Mouse (Mus musculus): ENCODE measurements around the gene Plxnc1. TPM values are rescaled to one million over a fixed set of nuclear protein-coding genes. Genes with fewer than 3 reads are reported as not detected.

Gene Plxnc1
- polyA plus RNA-seq, 1 experiment from 2014 or later: 0.70 TPM

GRCm38 (mm10) chr10:94793914-94794313 is 150.7 kb downstream of the Plxnc1 start:
- no peak for TF ChIP-seq CTCF (IDR thresholded peaks at IDR 0.05; ENCODE audit: low read depth)
- Histone ChIP-seq H3K4me1 (replicated peaks; ENCODE audit: control insufficient read depth, insufficient read depth, low read length) (no peaks in the 10 kb centered on the region), H3K36me3 (ENCODE audit: control insufficient read depth, insufficient read depth) (peaks cover 7% of the 10 kb centered on the region; the same call in 1 of the 2 replicates), H3K27me3 (replicated peaks; ENCODE audit: control insufficient read depth, insufficient read depth, low read length) (no peaks in the 10 kb centered on the region), H3K27ac (ENCODE audit: low read depth, low read length) (no peak overlapping the region), H3K4me2 (replicated peaks; ENCODE audit: low read depth) (no peak overlapping the region), H3K4me3 (ENCODE audit: low read depth, low read length) (no peak overlapping the region), H3K9ac (ENCODE audit: low read depth, low read length) (no peak overlapping the region), H3K9me3 (ENCODE audit: control insufficient read depth) (no peaks in the 10 kb centered on the region)
- ATAC-seq: no peak
- 93% methylated on average over 3 of the region's 3 CpGs for WGBS

- H3K4me3 ChIP-seq (ENCODE audit: low read depth, low read length): no peak overlapping the region
- ATAC-seq: no peak
- no peak overlapping the region for H3K4me2 ChIP-seq (replicated peaks; ENCODE audit: low read depth)
- no peak overlapping the region for H3K9ac ChIP-seq (ENCODE audit: low read depth, low read length)
- WGBS: 57% methylated on average over 3 of the region's 3 CpGs
- no peaks in the 10 kb centered on the region for H3K9me3 ChIP-seq (ENCODE audit: control insufficient read depth)
- H3K27ac ChIP-seq (ENCODE audit: low read depth, low read length): no peak overlapping the region
- peaks cover 11% of the 10 kb centered on the region; the same call in 1 of the 2 replicates for H3K36me3 ChIP-seq (ENCODE audit: control insufficient read depth, insufficient read depth)
- no peaks in the 10 kb centered on the region for H3K4me1 ChIP-seq (replicated peaks; ENCODE audit: control insufficient read depth, insufficient read depth, low read length)
- no peak for TF ChIP-seq CTCF (IDR thresholded peaks at IDR 0.05; ENCODE audit: low read depth)
- H3K27me3 ChIP-seq (replicated peaks; ENCODE audit: control insufficient read depth, insufficient read depth, low read length): no peaks in the 10 kb centered on the region
Measured at GRCm38 (mm10) chr10:94789205-94789604, 155.4 kb downstream of the Plxnc1 start.

GRCm38 (mm10) chr10:94780618-94781262 is 163.9 kb downstream of the Plxnc1 start:
- 88% methylated on average over 3 of the region's 3 CpGs for WGBS
- TF ChIP-seq CTCF (IDR thresholded peaks at IDR 0.05; ENCODE audit: low read depth): no peak
- H3K36me3 ChIP-seq (ENCODE audit: control insufficient read depth, insufficient read depth): no peaks in the 10 kb centered on the region
- H3K9me3 ChIP-seq (ENCODE audit: control insufficient read depth): no peaks in the 10 kb centered on the region
- no peaks in the 10 kb centered on the region for H3K4me1 ChIP-seq (replicated peaks; ENCODE audit: control insufficient read depth, insufficient read depth, low read length)
- no peak overlapping the region for H3K4me3 ChIP-seq (ENCODE audit: low read depth, low read length)
- H3K27ac ChIP-seq (ENCODE audit: low read depth, low read length): no peak overlapping the region
- no peaks in the 10 kb centered on the region for H3K27me3 ChIP-seq (replicated peaks; ENCODE audit: control insufficient read depth, insufficient read depth, low read length)
- H3K4me2 ChIP-seq (replicated peaks; ENCODE audit: low read depth): no peak overlapping the region
- H3K9ac ChIP-seq (ENCODE audit: low read depth, low read length): no peak overlapping the region
- ATAC-seq: no peak

GRCm38 (mm10) chr10:94779319-94779718 is 165.3 kb downstream of the Plxnc1 start:
- Histone ChIP-seq H3K4me3 (ENCODE audit: low read depth, low read length) (no peak overlapping the region), H3K4me1 (replicated peaks; ENCODE audit: control insufficient read depth, insufficient read depth, low read length) (no peaks in the 10 kb centered on the region), H3K27me3 (replicated peaks; ENCODE audit: control insufficient read depth, insufficient read depth, low read length) (no peaks in the 10 kb centered on the region), H3K27ac (ENCODE audit: low read depth, low read length) (no peak overlapping the region), H3K4me2 (replicated peaks; ENCODE audit: low read depth) (no peak overlapping the region), H3K9ac (ENCODE audit: low read depth, low read length) (no peak overlapping the region), H3K9me3 (ENCODE audit: control insufficient read depth) (no peaks in the 10 kb centered on the region), H3K36me3 (ENCODE audit: control insufficient read depth, insufficient read depth) (no peaks in the 10 kb centered on the region)
- ATAC-seq: no peak
- no peak for TF ChIP-seq CTCF (IDR thresholded peaks at IDR 0.05; ENCODE audit: low read depth)
- WGBS: 94% methylated on average over 4 of the region's 4 CpGs

- Histone ChIP-seq H3K9me3 (ENCODE audit: control insufficient read depth) (no peaks in the 10 kb centered on the region), H3K4me2 (replicated peaks; ENCODE audit: low read depth) (no peak overlapping the region), H3K4me3 (ENCODE audit: low read depth, low read length) (no peak overlapping the region), H3K4me1 (replicated peaks; ENCODE audit: control insufficient read depth, insufficient read depth, low read length) (no peaks in the 10 kb centered on the region), H3K9ac (ENCODE audit: low read depth, low read length) (no peak overlapping the region), H3K27ac (ENCODE audit: low read depth, low read length) (no peak overlapping the region), H3K36me3 (ENCODE audit: control insufficient read depth, insufficient read depth) (no peaks in the 10 kb centered on the region), H3K27me3 (replicated peaks; ENCODE audit: control insufficient read depth, insufficient read depth, low read length) (no peaks in the 10 kb centered on the region)
- WGBS: 89% methylated on average over 3 of the region's 3 CpGs
- no peak for ATAC-seq
- no peak for TF ChIP-seq CTCF (IDR thresholded peaks at IDR 0.05; ENCODE audit: low read depth)
Measured at GRCm38 (mm10) chr10:94777576-94777975, 167.1 kb downstream of the Plxnc1 start.

- no peaks in the 10 kb centered on the region for H3K27me3 ChIP-seq (replicated peaks; ENCODE audit: control insufficient read depth, insufficient read depth, low read length)
- H3K4me3 ChIP-seq (ENCODE audit: low read depth, low read length): no peak overlapping the region
- ATAC-seq: no peak
- H3K9me3 ChIP-seq (ENCODE audit: control insufficient read depth): no peaks in the 10 kb centered on the region
- H3K27ac ChIP-seq (ENCODE audit: low read depth, low read length): no peak overlapping the region
- H3K4me1 ChIP-seq (replicated peaks; ENCODE audit: control insufficient read depth, insufficient read depth, low read length): no peaks in the 10 kb centered on the region
- H3K9ac ChIP-seq (ENCODE audit: low read depth, low read length): no peak overlapping the region
- H3K36me3 ChIP-seq (ENCODE audit: control insufficient read depth, insufficient read depth): no peaks in the 10 kb centered on the region
- WGBS: 31% methylated on average over 3 of the region's 3 CpGs
- TF ChIP-seq CTCF (IDR thresholded peaks at IDR 0.05; ENCODE audit: low read depth): no peak
- no peak overlapping the region for H3K4me2 ChIP-seq (replicated peaks; ENCODE audit: low read depth)
Measured at GRCm38 (mm10) chr10:94771496-94771895, 173.1 kb downstream of the Plxnc1 start.
